Mouse (Mus musculus) embryonic facial prominence, embryonic 14.5 days (tissue): ENCODE data around the gene Elmo3. TPM values are rescaled to one million over a fixed set of nuclear protein-coding genes. Genes with fewer than 3 reads are reported as not detected.
A peak's percentile ranks its signal among the peaks of the same experiment; 100 is the strongest.

Source experiments
- ATAC-seq: fragments of 200-750 bp; cut with Nextera tagmentation; 2 replicates; pipeline ENCODE4 v1.8.0; 2017; ENCODE audit warnings: low read depth, moderate number of reproducible peaks, moderate TSS enrichment
- DNase-seq: peaks from one replicate; pipeline ENCODE4 v3.0.0-alpha.2; 2015; ENCODE audit warnings: low spot score
- H3K27ac ChIP-seq: fragments of 300-500 bp; sonication (generic); replicated peaks from 2 replicates; pipeline ENCODE4 v1.5.1; 2014; ENCODE audit warnings: low read depth, mild to moderate bottlenecking, low read length, moderate library complexity
- H3K27me3 ChIP-seq: fragments of 300-500 bp; sonication (generic); replicated peaks from 2 replicates; pipeline ENCODE4 v1.6.1; 2014; ENCODE audit warnings: low read length; ENCODE audit not compliant: control insufficient read depth, insufficient read depth
- H3K36me3 ChIP-seq: fragments of 300-500 bp; sonication (generic); 2 replicates; pipeline ENCODE4 v1.6.1; 2014; ENCODE audit warnings: low read length, mixed read lengths; ENCODE audit not compliant: control insufficient read depth, insufficient read depth
- H3K4me1 ChIP-seq: fragments of 300-500 bp; sonication (generic); 2 replicates; pipeline ENCODE4 v1.6.1; 2014; ENCODE audit warnings: antibody characterized with exemption, low read length; ENCODE audit not compliant: control insufficient read depth, insufficient read depth
- H3K4me2 ChIP-seq: fragments of 300-500 bp; sonication (generic); 2 replicates; pipeline ENCODE4 v1.6.1; 2014; ENCODE audit warnings: low read depth, mild to moderate bottlenecking, low read length, moderate library complexity, mixed read lengths
- H3K4me3 ChIP-seq: fragments of 300-500 bp; sonication (generic); 2 replicates; pipeline ENCODE4 v1.5.1; 2014; ENCODE audit warnings: low read depth, mild to moderate bottlenecking, low read length
- H3K9ac ChIP-seq: fragments of 300-500 bp; sonication (generic); 2 replicates; pipeline ENCODE4 v1.6.1; 2014; ENCODE audit warnings: low read depth, mild to moderate bottlenecking, low read length, moderate library complexity, mixed read lengths
- H3K9me3 ChIP-seq: fragments of 300-500 bp; sonication (generic); 2 replicates; pipeline ENCODE4 v1.6.1; 2016; ENCODE audit warnings: low read length; ENCODE audit not compliant: control insufficient read depth
- WGBS: fragments of 180-500 bp; shearing (Covaris S2); extraction: QIAGEN DNeasy Blood & Tissue Kit; methylation state at CpG from one replicate; pipeline ENCODE4 v1.1.7; 2014; 5-methylcytosine and 5-hydroxymethylcytosine counted together
- polyA plus RNA-seq: library from polyadenylated mRNA; unstranded; fragments of >200 nt; fragmentation: Nextera tagmentation; extraction: Ambion mirVana; gene quantifications from 2 replicates; pipeline ENCODE4 v1.2.1, GENCODE M21; 2014

The Elmo3 gene
- polyA plus RNA-seq, 1 experiment from 2014 or later, result 5.1 TPM

DNA sequence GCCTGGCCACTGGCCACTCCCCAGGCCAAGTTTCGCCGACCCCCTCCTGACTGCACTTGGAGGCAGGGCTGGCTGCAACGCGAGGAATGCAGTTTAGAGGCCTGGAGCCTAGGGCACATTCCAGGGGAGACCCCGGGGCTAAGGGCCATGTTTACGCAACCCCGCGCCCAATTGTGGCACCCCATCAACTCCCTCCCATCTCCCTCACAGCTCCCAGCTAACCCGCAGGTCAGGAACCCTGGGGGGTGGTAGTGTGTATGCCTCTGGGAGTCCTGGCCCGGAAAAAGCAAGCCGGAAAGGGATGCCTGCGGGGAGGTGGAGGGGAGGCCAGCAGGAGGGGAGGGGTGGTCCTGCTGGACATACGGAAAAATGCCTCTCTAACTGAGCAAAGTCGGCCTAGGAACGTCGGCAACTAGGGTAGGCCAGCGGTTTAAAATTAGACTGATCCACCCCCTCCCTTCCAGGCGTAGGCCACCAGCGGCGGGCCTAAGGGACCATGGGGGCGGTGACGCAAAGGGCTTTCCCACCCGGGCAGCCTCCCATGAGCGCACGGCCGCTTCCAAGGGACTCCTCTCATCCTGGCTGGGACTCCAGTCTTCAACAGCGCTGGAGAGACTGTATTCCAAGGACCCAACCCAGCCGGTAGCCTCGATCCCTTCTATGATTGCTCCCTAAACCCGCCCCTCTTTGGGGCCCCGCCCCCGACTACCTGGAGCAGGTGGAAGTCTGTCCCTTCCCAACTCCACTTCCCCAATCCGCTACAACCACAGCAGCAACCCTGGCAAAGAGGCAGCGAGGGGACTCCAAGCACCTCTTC, 41.4 kb downstream of the Elmo3 start:
- WGBS, result 1% methylated on average over 23 of the region's 34 CpGs
- ATAC-seq, result peak; percentile 10

DNA sequence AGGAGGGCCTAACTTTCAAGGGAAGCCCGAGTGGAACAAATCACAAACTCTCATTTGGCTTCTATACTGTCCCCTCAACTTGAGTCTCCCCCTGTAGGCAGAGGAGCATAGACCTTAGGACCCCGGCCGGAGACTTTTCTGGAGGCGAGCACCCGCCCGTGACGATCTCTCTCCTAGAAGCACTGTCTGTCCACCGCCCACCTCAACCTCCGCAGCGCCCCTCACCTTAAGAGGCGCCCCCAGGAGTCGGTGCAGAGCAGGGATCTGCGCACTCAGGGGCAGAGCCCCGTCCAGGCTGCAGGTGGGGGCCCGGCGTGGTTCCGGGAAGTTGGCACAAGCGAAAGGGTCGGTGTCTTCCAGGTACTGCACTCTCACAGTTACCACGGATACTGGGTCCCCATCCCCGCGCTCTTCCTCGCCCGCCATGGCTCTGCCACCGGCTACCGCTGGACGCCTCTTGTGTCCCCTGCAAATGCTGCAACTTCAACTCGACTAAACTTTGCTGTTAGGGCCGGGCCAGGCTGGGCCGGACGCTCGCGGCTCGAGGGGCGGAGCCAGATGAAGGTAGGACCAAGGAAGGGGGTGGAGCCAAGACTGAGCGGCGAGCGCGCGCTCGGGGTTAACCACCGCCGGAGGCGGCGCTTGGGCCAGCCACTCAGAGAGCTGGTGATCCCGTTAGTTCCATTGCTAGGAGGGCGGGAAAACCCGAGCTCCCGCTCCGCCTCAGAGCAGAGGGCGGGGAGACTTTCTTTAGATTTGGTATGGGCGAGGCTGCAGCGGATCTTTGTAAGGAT, 42.2 kb downstream of the Elmo3 start, which contains the start of gene Fhod1:
Gene Fhod1 (minus strand): TSS at position 526 of the 794 bp plus-strand sequence.
- peaks cover 24% of the 10 kb centered on the region for H3K4me1 ChIP-seq
- H3K4me2 ChIP-seq, result peak within 1 kb of the TSS; percentile 98
- H3K27ac ChIP-seq, result peak within 1 kb of the TSS; percentile 79
- peak; percentile 91 for ATAC-seq
- no peaks in the 10 kb centered on the region for H3K9me3 ChIP-seq
- under 1% methylated on average over 35 of the region's 53 CpGs for WGBS
- peak within 1 kb of the TSS; percentile 81 for H3K9ac ChIP-seq
- H3K36me3 ChIP-seq, result no peaks in the 10 kb centered on the region
- no peaks in the 10 kb centered on the region for H3K27me3 ChIP-seq
- peak; percentile 98 for DNase-seq
- H3K4me3 ChIP-seq, result peak within 1 kb of the TSS; percentile 51

More for the DNA sequence above, 41.4 kb downstream of the Elmo3 start:
- peak overlapping the region; percentile 51 for H3K4me3 ChIP-seq
- no peaks in the 10 kb centered on the region for H3K36me3 ChIP-seq
- DNase-seq, result peak; percentile 57
- peaks cover 24% of the 10 kb centered on the region for H3K4me1 ChIP-seq
- H3K27me3 ChIP-seq, result no peaks in the 10 kb centered on the region
- H3K9ac ChIP-seq, result peak overlapping the region; percentile 57
- H3K9me3 ChIP-seq, result no peaks in the 10 kb centered on the region
- peak overlapping the region; percentile 65 for H3K27ac ChIP-seq
- peak overlapping the region; percentile 98 for H3K4me2 ChIP-seq

DNA sequence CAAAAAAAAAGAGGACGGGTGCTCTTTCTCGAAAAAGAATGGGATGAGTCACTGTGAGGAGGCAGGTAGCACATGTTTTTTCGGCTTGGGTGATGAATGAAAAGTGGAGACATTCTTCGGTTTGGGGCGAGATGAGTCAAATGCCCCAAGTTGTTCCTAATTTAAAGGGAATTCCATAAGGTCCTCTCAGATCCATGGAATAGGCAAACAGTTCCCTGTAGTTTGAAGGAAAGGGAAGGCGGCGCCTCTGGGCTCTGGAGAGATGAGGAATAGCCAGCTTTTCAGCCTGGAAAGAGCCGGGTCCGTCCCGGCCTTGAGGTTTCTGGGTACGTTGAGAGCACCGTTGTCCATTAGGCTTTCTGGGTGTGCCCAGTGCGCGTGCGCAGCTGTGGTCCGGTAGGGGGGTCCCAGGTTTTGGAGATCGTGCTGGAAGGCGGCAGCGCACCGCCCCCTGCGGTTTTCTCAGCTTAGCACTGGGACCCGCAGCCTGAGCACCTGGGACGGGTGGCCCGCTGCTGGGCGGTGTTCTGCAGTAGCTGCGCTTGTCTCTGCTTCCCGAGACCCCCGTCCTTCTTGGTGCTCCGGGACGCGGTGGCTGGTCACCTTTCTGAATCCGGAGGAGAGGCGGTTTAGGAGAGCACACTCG, 43.2 kb downstream of the Elmo3 start, which contains the start of gene Slc9a5:
Gene Slc9a5 (plus strand): TSS at position 394 of the 646 bp plus-strand sequence.
- DNase-seq (peak; percentile 87), ATAC-seq (0 out of 2 replicates have a peak, but pooled peaks have one; percentile 2)
- Histone ChIP-seq H3K4me2 (peak within 1 kb of the TSS; percentile 98), H3K9me3 (no peaks in the 10 kb centered on the region), H3K27ac (peak within 1 kb of the TSS; percentile 79), H3K4me1 (peaks cover 24% of the 10 kb centered on the region), H3K27me3 (no peaks in the 10 kb centered on the region), H3K36me3 (no peaks in the 10 kb centered on the region), H3K4me3 (peak within 1 kb of the TSS; percentile 51), H3K9ac (peak within 1 kb of the TSS; percentile 81)
- under 1% methylated on average over 34 of the region's 34 CpGs for WGBS

DNA sequence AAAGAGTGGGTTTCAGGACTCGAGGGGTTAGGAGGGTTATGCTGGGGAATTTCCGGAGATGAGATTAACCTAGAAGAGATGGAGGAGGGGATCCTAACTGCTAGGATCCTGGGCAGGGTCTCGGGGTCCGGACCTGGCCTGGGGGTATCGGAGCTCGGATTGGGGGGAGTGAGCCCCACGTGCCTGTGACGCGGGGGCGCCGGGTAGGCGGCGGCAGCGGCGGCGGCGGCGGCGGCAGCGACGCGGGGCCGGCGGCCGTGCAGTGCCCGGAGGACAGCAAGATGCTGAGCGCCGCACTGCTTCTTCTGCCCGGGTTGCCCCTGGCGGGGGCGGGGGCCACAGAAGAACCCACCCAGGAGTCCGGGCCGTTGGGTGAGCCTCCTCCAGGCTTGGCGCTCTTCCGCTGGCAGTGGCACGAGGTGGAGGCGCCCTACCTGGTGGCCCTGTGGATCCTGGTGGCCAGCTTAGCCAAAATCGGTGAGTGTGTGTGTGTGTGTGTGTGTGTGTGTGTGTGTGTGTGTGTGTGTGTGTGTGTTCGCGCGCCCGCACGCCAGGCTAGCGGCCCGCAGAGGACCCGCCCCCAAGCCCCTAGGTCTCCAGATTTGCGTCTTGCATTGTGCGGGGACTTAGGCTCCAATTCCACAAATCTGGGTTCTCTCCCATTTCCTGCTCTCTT, 43.8 kb downstream of the Elmo3 start:
- ATAC-seq (no peak), DNase-seq (no peak)
- Histone ChIP-seq H3K27ac (peak overlapping the region; percentile 79), H3K9me3 (no peaks in the 10 kb centered on the region), H3K4me3 (peak overlapping the region; percentile 51), H3K4me1 (peaks cover 24% of the 10 kb centered on the region), H3K27me3 (no peaks in the 10 kb centered on the region), H3K4me2 (peak overlapping the region; percentile 98), H3K36me3 (no peaks in the 10 kb centered on the region), H3K9ac (peak overlapping the region; percentile 81)
- WGBS, result 3% methylated on average over 16 of the region's 48 CpGs

DNA sequence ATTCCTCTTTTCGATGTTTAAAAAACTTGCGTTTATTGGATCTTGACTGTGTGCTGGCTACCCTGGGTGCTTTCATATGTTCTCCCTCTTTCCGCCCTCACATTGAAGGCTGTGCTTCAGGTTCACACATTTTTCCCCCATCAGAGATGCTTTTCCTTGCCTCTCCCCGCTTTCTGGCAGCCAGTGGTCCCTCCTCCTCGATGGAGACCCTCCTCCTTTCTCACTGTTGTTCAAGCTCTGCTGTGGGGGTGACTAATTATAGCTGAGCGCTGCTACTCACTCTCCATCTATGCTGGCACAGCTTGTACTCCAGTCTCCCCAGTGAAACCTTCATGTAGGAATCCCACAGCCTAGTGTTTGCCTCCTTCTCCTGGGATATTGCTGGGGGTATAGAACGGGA, 44.8 kb downstream of the Elmo3 start:
- no peak overlapping the region for H3K27ac ChIP-seq
- H3K4me3 ChIP-seq, result peak overlapping the region; percentile 51; the same call in 1 of the 2 replicates
- H3K4me1 ChIP-seq, result peaks cover 20% of the 10 kb centered on the region
- no peaks in the 10 kb centered on the region for H3K9me3 ChIP-seq
- no peaks in the 10 kb centered on the region for H3K36me3 ChIP-seq
- no peak for DNase-seq
- ATAC-seq, result no peak
- H3K4me2 ChIP-seq, result peak overlapping the region; percentile 98
- H3K27me3 ChIP-seq, result no peaks in the 10 kb centered on the region
- 33% methylated on average over 7 of the region's 7 CpGs for WGBS
- no peak overlapping the region for H3K9ac ChIP-seq

DNA sequence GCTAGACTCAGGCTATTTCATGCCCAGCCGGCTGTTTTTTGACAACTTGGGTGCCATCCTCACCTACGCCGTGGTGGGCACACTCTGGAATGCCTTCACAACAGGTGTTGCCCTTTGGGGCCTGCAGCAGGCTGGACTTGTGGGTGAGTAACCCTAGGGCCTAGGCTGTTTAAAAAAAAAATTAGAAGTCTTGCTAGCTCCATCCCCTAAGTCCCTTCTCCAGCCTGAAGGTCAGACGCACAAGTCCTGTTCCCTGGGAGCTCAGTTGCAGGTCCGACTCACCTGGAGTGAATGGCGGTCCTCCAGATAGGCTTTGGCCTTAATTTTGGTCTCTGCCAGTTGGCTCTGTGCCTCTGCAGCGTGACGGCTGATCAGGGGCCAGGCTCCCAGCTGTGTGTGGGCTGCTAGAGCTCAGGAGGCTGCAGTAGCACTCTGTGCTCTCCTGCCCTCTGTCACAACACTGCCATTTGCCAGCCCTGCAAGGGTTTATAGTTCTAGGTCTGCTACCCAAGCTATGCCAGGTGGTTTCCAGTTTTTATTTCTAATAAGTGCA, 48.3 kb downstream of the Elmo3 start:
- H3K27ac ChIP-seq, result no peak overlapping the region
- H3K4me2 ChIP-seq, result no peak overlapping the region
- no peaks in the 10 kb centered on the region for H3K27me3 ChIP-seq
- no peaks in the 10 kb centered on the region for H3K9me3 ChIP-seq
- 0 out of 2 replicates have a peak, but pooled peaks cover 3% of the 10 kb centered on the region for H3K4me1 ChIP-seq
- DNase-seq (no peak), ATAC-seq (no peak)
- H3K4me3 ChIP-seq, result no peak overlapping the region
- 71% methylated on average over 8 of the region's 8 CpGs for WGBS
- no peak overlapping the region for H3K9ac ChIP-seq
- 0 out of 2 replicates have a peak, but pooled peaks cover 3% of the 10 kb centered on the region for H3K36me3 ChIP-seq

DNA sequence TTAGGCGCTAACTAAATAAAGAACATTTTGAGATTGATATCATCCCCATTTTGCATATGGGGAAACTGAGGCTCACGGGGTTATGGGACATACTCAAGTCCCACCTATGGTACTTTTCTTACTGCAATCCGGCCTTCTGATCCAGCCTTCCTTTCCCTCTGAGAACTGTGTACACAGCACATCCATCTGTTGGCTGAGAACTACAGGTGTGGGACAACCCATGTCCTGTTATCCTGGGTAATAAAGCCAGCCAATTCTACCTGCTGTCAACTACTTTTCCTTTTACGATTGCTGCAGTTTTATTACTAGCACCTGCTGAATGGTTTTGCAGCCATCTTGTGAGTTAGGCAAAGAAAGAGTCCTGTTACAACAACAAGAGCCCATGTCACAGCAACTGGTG, 49.1 kb downstream of the Elmo3 start:
- no peak overlapping the region for H3K4me2 ChIP-seq
- no peak overlapping the region for H3K27ac ChIP-seq
- no peak overlapping the region for H3K4me3 ChIP-seq
- no peaks in the 10 kb centered on the region for H3K27me3 ChIP-seq
- 0 out of 2 replicates have a peak, but pooled peaks cover 3% of the 10 kb centered on the region for H3K36me3 ChIP-seq
- WGBS, result 85% methylated on average over 4 of the region's 4 CpGs
- ATAC-seq (no peak), DNase-seq (no peak)
- 0 out of 2 replicates have a peak overlapping the region, but pooled peaks have one; percentile 0 for H3K9ac ChIP-seq
- 0 out of 2 replicates have a peak, but pooled peaks cover 3% of the 10 kb centered on the region for H3K4me1 ChIP-seq
- no peaks in the 10 kb centered on the region for H3K9me3 ChIP-seq
